Mouse (Mus musculus): ENCODE results near the gene Ntm. TPM values are rescaled to one million over a fixed set of nuclear protein-coding genes. Genes with fewer than 3 reads are reported as not detected.

The Ntm gene
- total and polyA plus RNA-seq, 3 experiments: not detected

- H3K4me1 ChIP-seq (ENCODE audit: control insufficient read depth in 1 of 2, insufficient read depth in 2 of 2, low read length in 2 of 2): no peaks in the 10 kb centered on the region
- no peak for DNase-seq (ENCODE audit: low read depth, low spot score)
- TF ChIP-seq MYC (IDR thresholded peaks at IDR 0.05; ENCODE audit: low read depth, low read length) (no peak), KAT2A (conservative IDR thresholded peaks at IDR 0.05; ENCODE audit: low read depth, low read length) (no peak), MEF2A (IDR thresholded peaks at IDR 0.05; ENCODE audit: extremely low read depth, insufficient replicate concordance, low read depth, low read length, poor library complexity, severe bottlenecking) (no peak), BHLHE40 (IDR thresholded peaks at IDR 0.05; ENCODE audit: borderline replicate concordance, low read depth, low read length) (no peak), NRF1 (IDR thresholded peaks at IDR 0.05; ENCODE audit: insufficient read depth, low read depth, low read length, poor library complexity, severe bottlenecking) (no peak), NELFE (IDR thresholded peaks at IDR 0.05; ENCODE audit: low read depth, low read length) (no peak), POLR2AphosphoS2 (IDR thresholded peaks at IDR 0.05; ENCODE audit: low read length) (no peak), UBTF (IDR thresholded peaks at IDR 0.05; ENCODE audit: borderline replicate concordance, insufficient read depth, low read depth, low read length) (no peak), SMC3 (IDR thresholded peaks at IDR 0.05; ENCODE audit: low read depth, low read length) (no peak), JUND (IDR thresholded peaks at IDR 0.05; ENCODE audit: low read depth, low read length) (no peak), SIN3A (IDR thresholded peaks at IDR 0.05; ENCODE audit: low read length) (no peak), POLR2AphosphoS5 (IDR thresholded peaks at IDR 0.05; ENCODE audit: borderline replicate concordance, low read depth, low read length) (no peak), POLR2A (IDR thresholded peaks at IDR 0.05; ENCODE audit: control insufficient read depth in 1 of 2, insufficient read depth in 1 of 2, low read depth in 1 of 2, low read length in 2 of 2, poor library complexity in 1 of 2) (no peak), GATA1 (IDR thresholded peaks at IDR 0.05; ENCODE audit: low read depth, low read length) (no peak), ZNF384 (IDR thresholded peaks at IDR 0.05; ENCODE audit: low read depth, low read length) (no peak), RAD21 (IDR thresholded peaks at IDR 0.05; ENCODE audit: low read depth, low read length) (no peak), RCOR1 (IDR thresholded peaks at IDR 0.05; ENCODE audit: low read depth, low read length) (no peak)
- H3K27ac ChIP-seq (ENCODE audit: control insufficient read depth, low read depth, low read length): no peak overlapping the region
- H3K9ac ChIP-seq (ENCODE audit: control insufficient read depth, low read depth, low read length, poor library complexity, severe bottlenecking): no peak overlapping the region
- no peaks in the 10 kb centered on the region for H3K27me3 ChIP-seq (ENCODE audit: control insufficient read depth in 1 of 2, insufficient read depth in 2 of 2, low read length in 2 of 2)
- no peak overlapping the region for H3K4me3 ChIP-seq (ENCODE audit: control insufficient read depth in 1 of 2, insufficient read depth in 1 of 2, low read depth in 2 of 2, low read length in 2 of 2)
- no peaks in the 10 kb centered on the region for H3K79me2 ChIP-seq (ENCODE audit: control insufficient read depth, insufficient read depth, low read length, poor library complexity)
- H3K36me3 ChIP-seq (ENCODE audit: control insufficient read depth in 1 of 2, insufficient read depth in 2 of 2, low read length in 2 of 2): no peaks in the 10 kb centered on the region
- no peaks in the 10 kb centered on the region for H3K9me3 ChIP-seq (replicated peaks; ENCODE audit: insufficient read depth, low read length)
These were observed 666.2 kb downstream of the Ntm start for GRCm38 (mm10) chr9:29296752-29297151.

GRCm38 (mm10) chr9:29288003-29288704 is 674.8 kb downstream of the Ntm start:
- no peak overlapping the region for H3K9ac ChIP-seq (ENCODE audit: control insufficient read depth, low read depth, low read length, poor library complexity, severe bottlenecking)
- H3K4me3 ChIP-seq (ENCODE audit: control insufficient read depth in 1 of 2, insufficient read depth in 1 of 2, low read depth in 2 of 2, low read length in 2 of 2): no peak overlapping the region
- no peaks in the 10 kb centered on the region for H3K27me3 ChIP-seq (ENCODE audit: control insufficient read depth in 1 of 2, insufficient read depth in 2 of 2, low read length in 2 of 2)
- no peak for TF ChIP-seq JUND (IDR thresholded peaks at IDR 0.05; ENCODE audit: low read depth, low read length)
- no peak for TF ChIP-seq GABPA (IDR thresholded peaks at IDR 0.05; ENCODE audit: low read depth, low read length)
- TF ChIP-seq MYB (IDR thresholded peaks at IDR 0.05; ENCODE audit: low read depth, low read length): no peak
- TF ChIP-seq RAD21 (IDR thresholded peaks at IDR 0.05; ENCODE audit: low read depth, low read length): no peak
- TF ChIP-seq USF2 (IDR thresholded peaks at IDR 0.05; ENCODE audit: borderline replicate concordance in 1 of 2, insufficient read depth in 1 of 2, low read depth in 1 of 2, low read length in 2 of 2): no peak
- TF ChIP-seq MXI1 (IDR thresholded peaks at IDR 0.05; ENCODE audit: low read depth, low read length): no peak
- TF ChIP-seq E2F4 (IDR thresholded peaks at IDR 0.05; ENCODE audit: borderline replicate concordance, low read depth, low read length): no peak
- no peak for TF ChIP-seq ZNF384 (IDR thresholded peaks at IDR 0.05; ENCODE audit: low read depth, low read length)
- no peak for TF ChIP-seq TBP (IDR thresholded peaks at IDR 0.05; ENCODE audit: low read depth, low read length)
- TF ChIP-seq MAZ (IDR thresholded peaks at IDR 0.05; ENCODE audit: low read depth, low read length): no peak
- no peak for TF ChIP-seq MEF2A (IDR thresholded peaks at IDR 0.05; ENCODE audit: extremely low read depth, insufficient replicate concordance, low read depth, low read length, poor library complexity, severe bottlenecking)
- no peak for TF ChIP-seq SMC3 (IDR thresholded peaks at IDR 0.05; ENCODE audit: low read depth, low read length)
- TF ChIP-seq CHD1 (IDR thresholded peaks at IDR 0.05; ENCODE audit: low read depth, low read length): no peak
- no peak for TF ChIP-seq POLR2A (IDR thresholded peaks at IDR 0.05; ENCODE audit: control insufficient read depth in 1 of 2, insufficient read depth in 1 of 2, low read depth in 1 of 2, low read length in 2 of 2, poor library complexity in 1 of 2)
- no peak for TF ChIP-seq CTCF (IDR thresholded peaks at IDR 0.05 in 2 of 3, conservative IDR thresholded peaks at IDR 0.05 in 1 of 3; ENCODE audit: control insufficient read depth in 1 of 3, insufficient read depth in 1 of 3, low read depth in 2 of 3, low read length in 3 of 3, poor library complexity in 1 of 3, severe bottlenecking in 1 of 3)
- no peak for DNase-seq (ENCODE audit: low read depth, low spot score)
- H3K4me1 ChIP-seq (ENCODE audit: control insufficient read depth in 1 of 2, insufficient read depth in 2 of 2, low read length in 2 of 2): no peaks in the 10 kb centered on the region
- no peak overlapping the region for H3K27ac ChIP-seq (ENCODE audit: control insufficient read depth, low read depth, low read length)
- H3K36me3 ChIP-seq (ENCODE audit: control insufficient read depth in 1 of 2, insufficient read depth in 2 of 2, low read length in 2 of 2): no peaks in the 10 kb centered on the region
- H3K9me3 ChIP-seq (replicated peaks; ENCODE audit: insufficient read depth, low read length): no peaks in the 10 kb centered on the region
- no peaks in the 10 kb centered on the region for H3K79me2 ChIP-seq (ENCODE audit: control insufficient read depth, insufficient read depth, low read length, poor library complexity)

Data from MEL (cell line).